Mouse (Mus musculus): ENCODE results near the gene Rpap1.

GRCm38 (mm10) chr2:119730735-119731134 lies 56.6 kb downstream of the Rpap1 start:
- TF ChIP-seq CTCF (IDR thresholded peaks at IDR 0.05; ENCODE audit: low read depth, low read length) (no peak), TAL1 (conservative IDR thresholded peaks at IDR 0.05; ENCODE audit: low read depth, low read length) (no peak)

Measured in G1E (cell line).